Mouse (Mus musculus) layer of hippocampus, adult 9-10 months (tissue): ENCODE results near the gene Mindy4.

Experiments used
- DNase-seq: peaks from one replicate; pipeline ENCODE4 v3.0.0; 2022; ENCODE audit warnings: low spot score

Gene Mindy4

DNA sequence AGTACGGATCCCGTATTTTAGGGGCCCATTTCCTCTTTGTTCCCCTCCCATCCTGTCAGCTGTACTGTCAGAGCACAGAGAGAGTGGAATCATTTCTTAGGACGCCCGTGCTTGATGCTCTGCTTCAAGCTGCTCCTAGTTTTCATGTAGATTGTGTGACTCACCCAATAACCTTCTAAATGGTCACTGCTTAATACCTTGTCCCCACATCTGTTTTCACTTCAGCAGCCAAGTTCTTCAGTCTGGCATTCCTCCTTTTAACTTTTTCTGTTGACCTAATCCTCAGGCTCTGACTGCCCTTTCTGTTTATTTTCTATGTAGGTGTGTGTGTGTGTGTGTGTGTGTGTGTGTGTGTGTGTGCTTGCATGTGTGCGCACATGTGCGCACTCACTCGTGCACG lies 4.6 kb downstream of the Mindy4 start:
- no peak for DNase-seq

DNA sequence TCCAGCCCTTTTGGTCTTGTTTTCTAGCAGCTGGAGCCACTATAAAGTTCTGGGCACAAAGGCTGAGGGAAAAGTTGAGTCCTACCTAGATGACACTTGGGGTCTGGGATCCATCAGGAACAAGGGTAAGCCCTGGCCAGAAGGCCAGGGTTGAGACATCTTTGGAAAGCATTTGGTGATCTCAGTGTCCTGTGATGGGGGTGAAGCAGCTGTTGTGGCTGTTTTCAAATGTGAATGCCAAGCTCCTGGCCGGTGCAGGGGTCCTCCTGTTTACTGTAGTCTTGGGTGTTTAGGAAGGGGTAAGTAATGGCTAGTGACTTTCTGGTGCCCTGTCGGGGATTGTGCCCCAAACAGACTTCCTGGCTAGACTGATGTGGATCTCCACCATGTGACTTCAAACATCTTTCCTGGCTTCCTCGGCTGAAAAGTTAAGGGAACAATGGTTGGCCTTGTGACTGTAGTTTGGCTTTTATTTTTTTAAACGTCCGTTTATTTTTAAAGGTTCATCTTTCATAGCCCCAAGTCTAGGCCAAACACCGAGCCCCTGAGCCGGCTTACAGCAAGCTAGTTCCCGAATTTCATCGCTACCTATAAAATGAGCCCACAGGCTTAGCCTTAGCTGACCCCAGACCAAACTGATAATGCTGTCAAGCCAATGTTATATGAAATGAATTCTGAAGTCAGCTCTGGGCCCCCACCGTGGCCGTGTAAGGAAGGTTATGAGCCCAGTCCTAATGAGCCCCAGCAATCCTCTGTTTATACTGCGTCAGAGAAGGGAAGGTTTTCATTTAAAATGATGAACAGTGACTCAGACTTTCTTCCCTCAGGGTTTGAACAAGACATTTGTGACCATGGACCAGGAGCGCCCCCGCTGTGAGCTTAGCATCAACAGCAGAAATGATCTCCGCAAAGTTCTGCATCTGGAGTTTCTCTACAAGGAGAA lies 7.5 kb downstream of the Mindy4 start:
- no peak for DNase-seq

GRCm38 (mm10) chr6:55214541-55214940 lies 11.4 kb downstream of the Mindy4 start:
- no peak for DNase-seq

DNA sequence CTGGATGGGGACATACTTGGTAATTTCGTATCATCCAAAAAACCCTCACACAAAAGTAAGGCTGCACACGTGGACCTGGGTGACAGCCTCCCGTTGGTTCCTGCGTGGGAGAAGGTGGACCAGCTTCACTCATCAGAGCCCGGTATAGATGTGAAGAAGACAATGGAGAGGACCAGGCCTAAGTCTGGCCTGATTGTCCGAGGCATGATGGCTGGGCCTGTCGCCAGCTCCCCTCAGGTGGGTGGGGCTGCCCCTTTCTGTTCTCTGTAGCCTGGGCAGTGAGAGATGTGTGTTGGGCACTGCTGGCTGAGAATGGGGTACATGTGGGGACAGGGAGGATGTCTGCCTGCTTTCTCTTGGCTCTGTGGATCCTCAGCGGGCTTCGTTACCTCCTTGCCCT lies 15.0 kb downstream of the Mindy4 start:
- no peak for DNase-seq

DNA sequence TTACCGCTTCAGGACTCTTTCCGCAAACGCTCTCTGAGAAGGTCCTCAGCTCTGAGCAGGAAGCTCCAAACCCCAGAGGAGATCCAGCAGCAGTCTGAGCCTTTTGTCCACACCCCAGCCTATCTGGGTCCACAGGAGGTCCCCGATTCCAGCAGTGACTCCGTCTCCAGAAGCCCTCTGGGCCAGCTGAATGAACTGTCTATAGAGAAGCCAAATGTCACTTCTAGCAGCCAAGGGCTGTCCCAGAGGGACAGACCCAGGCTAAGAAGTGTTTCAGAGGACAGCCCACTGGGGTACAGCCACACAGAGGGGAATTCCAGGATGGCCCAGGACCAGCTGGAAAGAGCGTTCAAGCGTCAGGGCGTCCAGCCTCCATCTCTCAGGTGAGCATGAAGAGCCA lies 20.8 kb downstream of the Mindy4 start:
- DNase-seq, result no peak

GRCm38 (mm10) chr6:55230048-55230447 lies 26.9 kb downstream of the Mindy4 start:
- DNase-seq, result no peak

DNA sequence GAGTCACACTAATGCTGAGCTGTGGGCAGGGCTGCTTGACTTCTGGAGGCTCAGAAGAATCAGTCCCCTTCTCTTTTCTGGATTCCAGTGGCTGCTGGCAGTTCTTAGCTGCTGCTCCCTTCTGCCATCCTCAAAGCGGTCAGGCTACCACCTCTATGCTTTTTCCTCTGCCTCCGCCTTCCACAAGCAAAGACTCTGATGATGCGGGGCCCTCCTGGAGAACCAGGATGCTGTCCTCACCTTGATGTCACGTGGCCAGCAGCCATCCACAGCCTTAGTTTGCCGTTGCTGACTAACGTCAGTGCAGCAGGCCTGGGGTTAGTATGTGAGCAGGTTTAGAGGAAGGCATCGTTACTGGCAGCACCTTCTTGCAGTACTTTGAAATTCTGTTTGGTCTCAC lies 28.9 kb downstream of the Mindy4 start:
- DNase-seq, result no peak

DNA sequence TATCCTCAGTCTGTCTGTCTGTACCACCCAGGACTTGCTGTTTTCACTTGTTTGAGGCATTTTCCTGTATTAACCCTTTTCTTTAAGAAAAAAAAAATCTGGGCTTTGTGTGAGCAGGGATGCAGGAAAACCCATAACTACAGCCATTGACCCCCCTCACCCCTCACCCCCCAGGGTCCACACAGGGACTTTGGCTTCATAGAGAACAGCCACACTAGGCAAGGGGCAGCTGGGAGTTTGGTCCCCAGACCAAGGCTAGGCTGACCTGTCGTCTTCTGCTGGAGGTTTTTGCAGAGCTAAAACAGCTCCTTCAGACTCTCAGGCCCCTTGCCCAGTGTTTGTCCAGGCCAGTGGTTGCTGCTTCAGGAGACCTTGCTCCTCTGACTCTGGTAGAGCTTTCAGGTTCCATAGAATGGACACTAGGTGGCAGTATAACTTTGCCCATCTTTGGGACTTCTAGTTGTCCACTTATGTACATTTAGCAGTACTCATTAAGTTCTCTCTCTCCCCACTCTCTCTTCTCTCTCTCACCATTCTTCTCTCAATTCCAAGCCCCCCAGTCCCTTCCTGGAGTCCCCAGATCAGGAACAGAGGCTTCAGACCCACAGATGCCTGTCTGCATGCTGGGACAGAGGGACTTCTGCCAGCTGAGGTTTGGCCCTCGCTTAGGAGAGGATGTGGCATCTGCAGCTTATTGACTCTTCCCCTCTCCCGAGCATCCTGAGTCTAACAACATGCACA lies 29.5 kb downstream of the Mindy4 start:
- no peak for DNase-seq

GRCm38 (mm10) chr6:55233326-55233725 lies 30.1 kb downstream of the Mindy4 start:
- DNase-seq, result no peak

- DNase-seq, result no peak
Measured at GRCm38 (mm10) chr6:55234636-55235035, 31.5 kb downstream of the Mindy4 start.

DNA sequence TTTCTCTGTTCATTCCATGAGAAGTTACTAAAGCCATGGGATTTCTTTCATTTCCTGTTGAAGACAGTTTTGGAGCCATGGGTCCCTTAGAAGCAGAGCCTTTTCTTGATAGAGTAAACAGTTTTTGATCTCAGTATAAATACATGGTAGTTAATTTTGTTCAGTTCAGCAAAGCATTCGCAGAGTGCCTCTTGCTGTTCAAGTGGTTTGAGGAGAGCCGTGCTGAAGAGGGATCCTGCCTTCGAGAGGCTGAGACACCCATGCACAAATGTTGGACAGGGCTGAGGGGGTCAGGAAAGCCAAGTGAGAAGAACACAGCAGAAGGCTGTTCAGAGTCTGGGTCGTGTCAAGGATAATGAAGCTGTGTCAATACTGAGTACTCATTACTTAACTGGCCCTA lies 32.5 kb downstream of the Mindy4 start:
- DNase-seq, result no peak

GRCm38 (mm10) chr6:55239931-55240330 lies 36.7 kb downstream of the Mindy4 start:
- DNase-seq, result no peak

DNA sequence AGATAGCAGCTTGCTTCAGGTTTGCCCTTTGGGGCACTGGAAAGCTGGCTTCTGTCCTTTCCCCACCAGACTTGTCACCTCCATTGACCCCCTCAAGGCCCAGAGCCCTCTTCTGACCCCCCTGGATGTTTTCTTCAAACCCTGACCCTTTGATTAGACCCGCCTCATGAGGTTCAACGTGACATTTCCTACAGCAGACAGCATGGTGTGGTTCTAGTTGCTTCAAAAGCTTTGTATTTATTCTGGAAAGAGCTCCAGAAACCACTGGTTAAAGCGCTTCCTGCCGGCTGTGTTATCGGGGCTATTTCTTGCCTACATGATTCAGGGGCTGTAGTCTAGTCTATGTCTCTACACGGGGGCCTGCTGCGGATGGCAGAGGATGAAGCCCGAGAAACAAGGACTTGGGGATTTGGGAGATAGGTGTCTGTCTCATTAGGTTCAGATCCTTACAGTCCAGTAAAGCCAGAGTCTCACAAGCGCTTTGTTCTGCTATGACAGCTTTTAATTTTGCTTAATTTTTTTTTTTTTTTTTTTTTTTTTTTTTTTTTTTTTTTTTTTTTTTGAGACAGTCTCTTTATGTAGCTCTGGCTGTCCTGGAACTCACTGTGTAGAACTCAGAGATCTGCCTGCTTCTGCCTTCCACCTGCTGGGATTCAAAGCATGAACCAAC lies 37.5 kb downstream of the Mindy4 start:
- DNase-seq, result no peak

GRCm38 (mm10) chr6:55241479-55241878 lies 38.3 kb downstream of the Mindy4 start:
- no peak for DNase-seq

- DNase-seq, result no peak
Measured at GRCm38 (mm10) chr6:55245680-55246079, 42.5 kb downstream of the Mindy4 start.

GRCm38 (mm10) chr6:55246441-55246840 lies 43.3 kb downstream of the Mindy4 start:
- no peak for DNase-seq

DNA sequence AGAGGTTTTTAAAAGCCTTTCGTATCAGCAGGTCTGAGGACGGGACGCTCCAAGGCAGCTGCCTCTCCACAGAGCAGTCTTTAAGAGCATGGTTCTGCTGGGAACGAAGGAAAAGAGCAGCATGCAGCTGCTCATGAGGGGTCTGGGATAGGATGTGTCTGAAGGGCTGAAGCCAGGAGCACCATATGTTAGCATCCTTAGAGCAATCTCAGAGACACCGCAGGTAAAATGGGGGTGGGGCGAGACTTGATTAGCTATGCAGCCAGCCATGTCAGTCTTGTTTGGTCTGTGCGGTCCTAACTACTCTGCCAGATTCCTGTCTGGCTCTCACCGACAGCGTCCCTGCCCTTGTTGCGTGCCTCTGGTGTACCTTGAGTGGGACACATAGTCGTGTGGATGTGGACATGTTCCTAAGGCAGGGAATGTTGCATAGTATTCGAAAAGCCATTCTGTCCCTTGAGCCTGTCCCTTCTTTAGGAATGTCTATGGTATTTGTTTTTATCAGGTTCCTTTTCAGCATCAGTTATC lies 43.8 kb downstream of the Mindy4 start:
- DNase-seq, result no peak

GRCm38 (mm10) chr6:55249263-55249662 lies 46.1 kb downstream of the Mindy4 start:
- no peak for DNase-seq

GRCm38 (mm10) chr6:55250809-55251208 lies 47.6 kb downstream of the Mindy4 start:
- DNase-seq, result no peak

GRCm38 (mm10) chr6:55251596-55251995 lies 48.4 kb downstream of the Mindy4 start:
- no peak for DNase-seq

DNA sequence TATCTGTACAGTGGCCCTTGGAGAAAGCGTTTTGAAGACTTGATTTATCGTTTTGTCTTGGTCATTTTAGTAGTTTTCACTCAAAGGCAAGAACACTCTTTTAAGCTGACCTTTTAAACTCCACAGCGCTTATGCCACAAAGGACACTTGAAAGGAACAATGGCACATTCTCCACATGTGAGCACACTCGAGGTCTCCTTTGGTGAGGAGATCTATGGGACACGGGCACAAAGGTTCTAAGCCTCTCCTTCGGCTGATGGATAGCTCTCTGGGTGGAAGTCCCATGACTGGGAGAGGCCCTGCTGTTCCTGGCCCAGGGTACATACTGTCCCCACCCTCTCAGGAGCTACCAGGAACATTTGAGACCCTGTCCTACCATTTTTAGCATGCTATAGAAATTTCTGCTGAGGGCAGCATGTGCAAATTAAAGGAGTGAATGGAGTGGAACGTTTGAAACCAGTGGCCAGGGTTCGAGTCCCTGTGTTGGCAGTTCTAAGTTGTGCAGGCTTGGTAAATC lies 49.6 kb downstream of the Mindy4 start:
- DNase-seq, result no peak

DNA sequence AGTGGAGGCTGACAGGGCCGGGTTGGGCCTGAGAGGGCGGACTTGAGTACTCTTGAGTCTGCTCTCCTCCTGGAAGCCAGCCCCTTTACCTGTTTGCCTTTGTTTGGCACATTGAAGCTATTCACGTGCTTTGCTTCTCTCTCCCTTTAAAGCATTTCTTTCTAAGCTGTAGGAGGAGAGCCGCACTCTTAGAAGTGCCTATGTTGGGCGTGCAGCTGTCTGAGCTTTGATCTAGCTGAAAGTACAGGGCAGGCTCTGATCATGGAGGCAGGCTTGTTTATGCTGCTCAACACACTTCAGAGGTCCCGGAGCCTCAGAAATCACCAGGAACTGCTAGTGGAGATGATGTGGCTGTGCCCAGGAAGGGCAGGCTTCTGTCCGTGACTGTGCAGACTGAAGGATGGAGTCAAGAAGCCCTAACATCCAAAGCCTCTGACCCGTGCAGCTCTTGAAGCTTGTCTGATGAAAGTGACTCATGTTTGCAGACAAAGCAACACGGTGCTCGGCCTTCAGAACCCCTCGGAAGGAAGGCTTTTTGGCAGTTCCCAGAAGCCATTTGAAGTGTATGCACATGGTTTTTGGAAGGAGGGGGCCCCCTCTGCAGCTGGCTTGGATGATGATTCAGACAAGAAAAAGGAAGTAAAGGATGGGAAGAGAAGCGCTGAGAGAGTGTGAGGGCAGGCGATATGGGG lies 53.5 kb downstream of the Mindy4 start:
- DNase-seq, result no peak
